Mouse (Mus musculus): Measurements from ENCODE around the gene Lrrc4.

- TF ChIP-seq POLR2A (IDR thresholded peaks at IDR 0.05; ENCODE audit: insufficient read depth, low read depth, low read length) = no peak
- TF ChIP-seq CTCF (IDR thresholded peaks at IDR 0.05; ENCODE audit: insufficient read depth, low read depth, low read length) = no peak
Measured at GRCm38 (mm10) chr6:28628408-28628807, 203.1 kb downstream of the Lrrc4 start.
